8 mouse cellular contexts compared by ENCODE assay signal in genomic region chr11:74831606-74832451, GRCm38 (mm10). TPM values are rescaled to one million over a fixed set of nuclear protein-coding genes. Genes with fewer than 3 reads are reported as not detected.
A peak's percentile ranks its signal among the peaks of the same experiment; 100 is the strongest.
DNase-seq lines count a peak whose midpoint lies in the region; ATAC-seq and TF ChIP-seq lines count a peak whose summit lies in the region.

No protein-coding gene starts in this region.

- no peaks in the 10 kb centered on the region for H3K36me3 ChIP-seq in hindbrain, postnatal 0 days (ENCODE audit: insufficient read depth, low read length)

- intact Hi-C loops in gastrocnemius, adult 2 months (cut with DNase I): loop anchor here (5.0 kb wide), 1 partner anchor 180 kb away; no protein-coding TSS in a partner anchor
- intact Hi-C loops in left cerebral cortex, adult 2 months (cut with DNase I): loop anchor here (5.0 kb wide), 3 partner anchors 110 to 340 kb away; partner anchors contain the start of gene Pafah1b1

- no peaks in the 10 kb centered on the region for H3K9me3 ChIP-seq in hindbrain, postnatal 0 days (ENCODE audit: low read length)

- peak; percentile 81 for ATAC-seq in hindbrain, postnatal 0 days
- peak; percentile 47 for ATAC-seq in megakaryocyte, adult 5-6 weeks (ENCODE audit: poor library complexity, severe bottlenecking)

- H3K4me3 ChIP-seq in gastrocnemius, adult 2 months: peak overlapping the region; percentile 95
- peak overlapping the region; percentile 95 for H3K4me3 ChIP-seq in hindbrain, postnatal 0 days (ENCODE audit: low read length)
- H3K4me3 ChIP-seq in left cerebral cortex, adult 2 months: peak overlapping the region; percentile 76

- peak overlapping the region; percentile 99 for H3K27ac ChIP-seq in gastrocnemius, adult 2 months
- peak overlapping the region; percentile 95 for H3K27ac ChIP-seq in hindbrain, postnatal 0 days
- H3K27ac ChIP-seq in left cerebral cortex, adult 2 months: peak overlapping the region; percentile 96

- no peaks in the 10 kb centered on the region for H3K27me3 ChIP-seq in hindbrain, postnatal 0 days (ENCODE audit: insufficient read depth, low read length)

- H3K4me2 ChIP-seq in hindbrain, postnatal 0 days (ENCODE audit: low read depth, low read length): peak overlapping the region; percentile 62

- DNase-seq in WW6 (ENCODE audit: low read depth, low spot score): peak; percentile 99
- peak; percentile 95 to 99 for DNase-seq in cerebellum, postnatal 4 days (ENCODE audit: low spot score in 2 of 2)
- peak; percentile 100 for DNase-seq in gastrocnemius, adult 2 months
- peak; percentile 98 for DNase-seq in hindbrain, postnatal 0 days (ENCODE audit: low spot score)
- peak; percentile 97 to 98 for DNase-seq in left cerebral cortex, adult 2 months (ENCODE audit: extremely low spot score in 1 of 2, low spot score in 2 of 2)
- DNase-seq in right cerebral cortex, adult 2 months (ENCODE audit: low spot score in 2 of 2): peak; percentile 95 to 98
- peak; percentile 100 for DNase-seq in urinary bladder, postnatal 14 days (ENCODE audit: low spot score)

- no peak for TF ChIP-seq CTCF in gastrocnemius, adult 2 months (IDR thresholded peaks at IDR 0.05)
- TF ChIP-seq CTCF in hindbrain, postnatal 0 days (IDR thresholded peaks at IDR 0.05; ENCODE audit: low read depth): no peak
- TF ChIP-seq CTCF in left cerebral cortex, adult 2 months (IDR thresholded peaks at IDR 0.05): no peak

- peaks cover 22% of the 10 kb centered on the region for H3K4me1 ChIP-seq in hindbrain, postnatal 0 days (ENCODE audit: insufficient read depth, low read length)

- peak overlapping the region; percentile 97 for H3K9ac ChIP-seq in hindbrain, postnatal 0 days (replicated peaks; ENCODE audit: low read length)

- WGBS in hindbrain, postnatal 0 days: under 1% methylated on average over 61 of the region's 61 CpGs

RNA-seq across cellular contexts. Expression of gene Mnt, which starts 1.1 kb away (rescaled TPM):
- total RNA-seq in gastrocnemius, adult 2 months (2021): 10 to 100 TPM in 1 of 2 experiments, 1 to 10 TPM in 1; 6.1 to 11.6 TPM
- 18.5 and 22.8 TPM in 2 replicates for total RNA-seq in hindbrain, postnatal 0 days (2014; rRNA removed)
- polyA plus RNA-seq in hindbrain, postnatal 0 days (2015; fragmentation: Nextera tagmentation; extraction: Ambion mirVana): 7.0 and 8.4 TPM in 2 replicates
- 10 to 100 TPM; 32.4 to 37.3 TPM for total RNA-seq in left cerebral cortex, adult 2 months (2021)
- total RNA-seq in megakaryocyte, adult 5-6 weeks (2015): 14.5 and 17.0 TPM in 2 replicates
- total RNA-seq in megakaryocyte, adult 5-6 weeks (2017): 3.8 and 6.1 TPM in 2 replicates

Comparison
In these comparisons a context has a peak if more than half of its experiments do, and no peak if none do; other contexts are left out.
1. Peak in every context shown above with its lines: DNase-seq, ATAC-seq, H3K4me3 ChIP-seq and H3K27ac ChIP-seq.